Mouse (Mus musculus) splenic B cell, adult 2 months (primary cell): ENCODE measurements around the gene Pagr1a.

ENCODE experiments used
- DNase-seq: peaks from one replicate; pipeline ENCODE4 v3.0.0-alpha.2; 2011; ENCODE audit warnings: low read depth, low spot score
- H3K27me3 ChIP-seq: 2 replicates; pipeline ENCODE4 v1.6.1; 2012; ENCODE audit warnings: mild to moderate bottlenecking, low read length, moderate library complexity, mixed read lengths; ENCODE audit not compliant: control insufficient read depth, poor library complexity, insufficient read depth, severe bottlenecking
- H3K36me3 ChIP-seq: 2 replicates; pipeline ENCODE4 v1.6.1; 2012; ENCODE audit warnings: mild to moderate bottlenecking, low read length, moderate library complexity, mixed read lengths; ENCODE audit not compliant: control insufficient read depth, poor library complexity, insufficient read depth, severe bottlenecking

Pagr1a gene

GRCm38 (mm10) chr7:126988816-126989215 is 28.3 kb downstream of the Pagr1a start:
- H3K27me3 ChIP-seq, result no peaks in the 10 kb centered on the region
- peaks cover 4% of the 10 kb centered on the region for H3K36me3 ChIP-seq
- DNase-seq, result no peak

GRCm38 (mm10) chr7:126986319-126986718 is 30.8 kb downstream of the Pagr1a start:
- peak; percentile 42 for DNase-seq
- Histone ChIP-seq H3K27me3 (no peaks in the 10 kb centered on the region), H3K36me3 (peaks cover 2% of the 10 kb centered on the region)

- H3K27me3 ChIP-seq, result no peaks in the 10 kb centered on the region
- DNase-seq, result no peak
- H3K36me3 ChIP-seq, result peaks cover 2% of the 10 kb centered on the region
Measured at GRCm38 (mm10) chr7:126984667-126985444, 32.3 kb downstream of the Pagr1a start.

GRCm38 (mm10) chr7:126983113-126983512 is 34.0 kb downstream of the Pagr1a start:
- no peaks in the 10 kb centered on the region for H3K27me3 ChIP-seq
- peaks cover 4% of the 10 kb centered on the region for H3K36me3 ChIP-seq
- DNase-seq, result no peak

- Histone ChIP-seq H3K27me3 (no peaks in the 10 kb centered on the region), H3K36me3 (peaks cover 6% of the 10 kb centered on the region)
- DNase-seq, result no peak
Measured at GRCm38 (mm10) chr7:126982054-126982453, 35.1 kb downstream of the Pagr1a start.

- DNase-seq, result no peak
- H3K36me3 ChIP-seq, result peaks cover 6% of the 10 kb centered on the region
- no peaks in the 10 kb centered on the region for H3K27me3 ChIP-seq
Measured at GRCm38 (mm10) chr7:126981601-126982000, 35.6 kb downstream of the Pagr1a start.

- H3K27me3 ChIP-seq, result no peaks in the 10 kb centered on the region
- DNase-seq, result peak; percentile 9
- peaks cover 6% of the 10 kb centered on the region for H3K36me3 ChIP-seq
Measured at GRCm38 (mm10) chr7:126978841-126979240, 38.3 kb downstream of the Pagr1a start.

GRCm38 (mm10) chr7:126976878-126977459 is 40.2 kb downstream of the Pagr1a start:
- H3K36me3 ChIP-seq, result peaks cover 6% of the 10 kb centered on the region
- no peaks in the 10 kb centered on the region for H3K27me3 ChIP-seq
- peak; percentile 7 for DNase-seq

- H3K36me3 ChIP-seq, result peaks cover 6% of the 10 kb centered on the region
- no peaks in the 10 kb centered on the region for H3K27me3 ChIP-seq
- DNase-seq, result peak; percentile 96
Measured at GRCm38 (mm10) chr7:126975950-126976866, 40.9 kb downstream of the Pagr1a start, which contains the start of gene Cdiptos. Gene Cdiptos, minus strand, starts transcription at chr7:126976098.

- Histone ChIP-seq H3K27me3 (no peaks in the 10 kb centered on the region), H3K36me3 (peaks cover 6% of the 10 kb centered on the region)
- no peak for DNase-seq
Measured at GRCm38 (mm10) chr7:126975893-126975949, 41.4 kb downstream of the Pagr1a start, which contains the start of gene Cdipt. Gene Cdipt, plus strand, starts transcription at chr7:126975914.

- H3K36me3 ChIP-seq, result peaks cover 6% of the 10 kb centered on the region
- DNase-seq, result no peak
Measured at GRCm38 (mm10) chr7:126975493-126975892, 41.7 kb downstream of the Pagr1a start.

GRCm38 (mm10) chr7:126967361-126967760 is 49.8 kb downstream of the Pagr1a start:
- H3K36me3 ChIP-seq, result no peaks in the 10 kb centered on the region
- DNase-seq, result no peak
- no peaks in the 10 kb centered on the region for H3K27me3 ChIP-seq

More at GRCm38 (mm10) chr7:126975493-126975892, 41.7 kb downstream of the Pagr1a start:
- H3K27me3 ChIP-seq, result no peaks in the 10 kb centered on the region

- no peak for DNase-seq
- no peaks in the 10 kb centered on the region for H3K27me3 ChIP-seq
- no peaks in the 10 kb centered on the region for H3K36me3 ChIP-seq
Measured at GRCm38 (mm10) chr7:126965568-126965967, 51.6 kb downstream of the Pagr1a start.
